In genomic region chr6:115134501-115135331, GRCm38 (mm10) we compare ENCODE assay signal across 8 mouse cellular contexts. TPM values are rescaled to one million over a fixed set of nuclear protein-coding genes. Genes with fewer than 3 reads are reported as not detected.
A peak's percentile ranks its signal among the peaks of the same experiment; 100 is the strongest.
DNase-seq lines count a peak whose midpoint lies in the region; ATAC-seq lines count a peak whose summit lies in the region.

Gene Syn2, plus strand, starts transcription at chr6:115134902.

- H3K4me3 ChIP-seq in forebrain, embryonic 10.5 days, result peak within 1 kb of the TSS; percentile 67
- peak within 1 kb of the TSS; percentile 63 for H3K4me3 ChIP-seq in heart, embryonic 12.5 days
- peak within 1 kb of the TSS; percentile 66 for H3K4me3 ChIP-seq in kidney, embryonic 15.5 days (replicated peaks)
- H3K4me3 ChIP-seq in limb, embryonic 15.5 days, result peak within 1 kb of the TSS; percentile 61
- peak within 1 kb of the TSS; percentile 69 for H3K4me3 ChIP-seq in midbrain, embryonic 16.5 days (ENCODE audit: low read depth, low read length)

- under 1% methylated on average over 75 of the region's 75 CpGs for WGBS in forebrain, embryonic 10.5 days
- under 1% methylated on average over 75 of the region's 75 CpGs for WGBS in heart, embryonic 12.5 days
- under 1% methylated on average over 67 of the region's 75 CpGs for WGBS in kidney, embryonic 15.5 days
- WGBS in limb, embryonic 15.5 days, result 1% methylated on average over 75 of the region's 75 CpGs
- WGBS in midbrain, embryonic 16.5 days, result 1% methylated on average over 75 of the region's 75 CpGs

- peak within 1 kb of the TSS; percentile 71 for H3K9ac ChIP-seq in heart, embryonic 12.5 days
- peak within 1 kb of the TSS; percentile 50 for H3K9ac ChIP-seq in kidney, embryonic 15.5 days
- peak within 1 kb of the TSS; percentile 31; the same call in 1 of the 2 replicates for H3K9ac ChIP-seq in limb, embryonic 15.5 days
- H3K9ac ChIP-seq in midbrain, embryonic 16.5 days (ENCODE audit: low read depth, low read length), result peak within 1 kb of the TSS; percentile 82

- H3K27me3 ChIP-seq in forebrain, embryonic 10.5 days (ENCODE audit: poor library complexity, severe bottlenecking), result peaks cover 56% of the 10 kb centered on the region
- H3K27me3 ChIP-seq in heart, embryonic 12.5 days (replicated peaks), result peaks cover 42% of the 10 kb centered on the region
- H3K27me3 ChIP-seq in kidney, embryonic 15.5 days, result peaks cover 63% of the 10 kb centered on the region
- H3K27me3 ChIP-seq in limb, embryonic 15.5 days, result peaks cover 32% of the 10 kb centered on the region
- no peaks in the 10 kb centered on the region for H3K27me3 ChIP-seq in midbrain, embryonic 16.5 days (ENCODE audit: control insufficient read depth, insufficient read depth, low read depth, low read length)

- H3K27ac ChIP-seq in forebrain, embryonic 10.5 days, result peak within 1 kb of the TSS; percentile 73; the same call in 1 of the 2 replicates
- no peak within 1 kb of the TSS for H3K27ac ChIP-seq in heart, embryonic 12.5 days (ENCODE audit: poor library complexity, severe bottlenecking)
- no peak within 1 kb of the TSS for H3K27ac ChIP-seq in kidney, embryonic 15.5 days
- no peak within 1 kb of the TSS for H3K27ac ChIP-seq in limb, embryonic 15.5 days
- peak within 1 kb of the TSS; percentile 73 for H3K27ac ChIP-seq in midbrain, embryonic 16.5 days (ENCODE audit: low read length)

- no peaks in the 10 kb centered on the region for H3K36me3 ChIP-seq in forebrain, embryonic 10.5 days (replicated peaks)
- no peaks in the 10 kb centered on the region for H3K36me3 ChIP-seq in heart, embryonic 12.5 days
- H3K36me3 ChIP-seq in kidney, embryonic 15.5 days, result no peaks in the 10 kb centered on the region
- H3K36me3 ChIP-seq in limb, embryonic 15.5 days, result no peaks in the 10 kb centered on the region
- no peaks in the 10 kb centered on the region for H3K36me3 ChIP-seq in midbrain, embryonic 16.5 days (ENCODE audit: control insufficient read depth, insufficient read depth, low read length)

- peak within 1 kb of the TSS; percentile 83 for H3K4me2 ChIP-seq in heart, embryonic 12.5 days
- H3K4me2 ChIP-seq in kidney, embryonic 15.5 days, result peak within 1 kb of the TSS; percentile 97
- H3K4me2 ChIP-seq in limb, embryonic 15.5 days, result peak within 1 kb of the TSS; percentile 97
- peak within 1 kb of the TSS; percentile 75 for H3K4me2 ChIP-seq in midbrain, embryonic 16.5 days (ENCODE audit: low read length)

- peaks cover 19% of the 10 kb centered on the region for H3K4me1 ChIP-seq in forebrain, embryonic 10.5 days
- peaks cover 9% of the 10 kb centered on the region for H3K4me1 ChIP-seq in heart, embryonic 12.5 days (replicated peaks)
- peaks cover 11% of the 10 kb centered on the region for H3K4me1 ChIP-seq in kidney, embryonic 15.5 days
- H3K4me1 ChIP-seq in limb, embryonic 15.5 days, result peaks cover 13% of the 10 kb centered on the region
- peaks cover 12% of the 10 kb centered on the region for H3K4me1 ChIP-seq in midbrain, embryonic 16.5 days (ENCODE audit: control insufficient read depth, insufficient read depth, low read length)

- ATAC-seq in heart, embryonic 12.5 days (ENCODE audit: insufficient number of reproducible peaks, low FRiP score), result peak; percentile 79
- ATAC-seq in kidney, embryonic 15.5 days (replicated peaks; ENCODE audit: low FRiP score), result peak; percentile 96
- peak; percentile 87 for ATAC-seq in limb, embryonic 15.5 days (ENCODE audit: insufficient number of reproducible peaks, low FRiP score, low TSS enrichment, low read depth)
- peak; percentile 96 for ATAC-seq in midbrain, embryonic 16.5 days

- peak; percentile 92 for DNase-seq in layer of hippocampus, adult 11-12 months (ENCODE audit: low spot score)
- no peak for DNase-seq in layer of hippocampus, adult 9-10 months (ENCODE audit: low spot score)
- DNase-seq in forebrain, embryonic 10.5 days (ENCODE audit: extremely low spot score, low spot score), result peak; percentile 86
- peak; percentile 55 to 70 for DNase-seq in spleen, postnatal 4 days (ENCODE audit: low spot score in 2 of 2)

- no peaks in the 10 kb centered on the region for H3K9me3 ChIP-seq in forebrain, embryonic 10.5 days
- no peaks in the 10 kb centered on the region for H3K9me3 ChIP-seq in heart, embryonic 12.5 days (replicated peaks)
- H3K9me3 ChIP-seq in kidney, embryonic 15.5 days (replicated peaks), result no peaks in the 10 kb centered on the region
- no peaks in the 10 kb centered on the region for H3K9me3 ChIP-seq in limb, embryonic 15.5 days
- H3K9me3 ChIP-seq in midbrain, embryonic 16.5 days (replicated peaks; ENCODE audit: control insufficient read depth, low read length, poor library complexity, severe bottlenecking), result no peaks in the 10 kb centered on the region

RNA-seq across cellular contexts. Expression of gene Syn2, which starts in this region (rescaled TPM):
- 0.27 and 0.63 TPM in 2 replicates for polyA plus RNA-seq in forebrain, embryonic 10.5 days (2016; fragmentation: Nextera tagmentation; extraction: Ambion mirVana)
- polyA plus RNA-seq in heart, embryonic 12.5 days (2016; fragmentation: Nextera tagmentation; extraction: Ambion mirVana), result 0.99 and 1.4 TPM in 2 replicates
- 1.8 and 3.5 TPM in 2 replicates for polyA plus RNA-seq in kidney, embryonic 15.5 days (2015; fragmentation: Nextera tagmentation; extraction: Ambion mirVana)
- 0.61 and 0.76 TPM in 2 replicates for polyA plus RNA-seq in limb, embryonic 15.5 days (2015; fragmentation: Nextera tagmentation; extraction: Ambion mirVana)
- 45.1 and 59.3 TPM in 2 replicates for polyA plus RNA-seq in midbrain, embryonic 16.5 days (2015; fragmentation: Nextera tagmentation; extraction: Ambion mirVana)

Comparison
In these comparisons a context has a peak if more than half of its experiments do, and no peak if none do; other contexts are left out.
1. RNA of gene Syn2 (polyA plus RNA-seq): 45.1 to 59.3 TPM in midbrain, embryonic 16.5 days; 1.8 to 3.5 TPM in kidney, embryonic 15.5 days, 0.99 to 1.4 TPM in heart, embryonic 12.5 days, 0.27 to 0.63 TPM in forebrain, embryonic 10.5 days and 0.61 to 0.76 TPM in limb, embryonic 15.5 days; every median in the first group is over 10 times any median in the second.
2. Peak in DNase-seq, H3K4me3 ChIP-seq and H3K27ac ChIP-seq in forebrain, embryonic 10.5 days; RNA of the gene not detected or under 1 TPM.
3. Peak in ATAC-seq, H3K4me3 ChIP-seq, H3K9ac ChIP-seq and H3K4me2 ChIP-seq in limb, embryonic 15.5 days; RNA of the gene not detected or under 1 TPM.
4. H3K9ac ChIP-seq: peak in every context shown above with its lines; median percentile 82 in midbrain, embryonic 16.5 days; 71 in heart, embryonic 12.5 days; 50 in kidney, embryonic 15.5 days; 31 in limb, embryonic 15.5 days.
5. Peak in every context shown above with its lines, with median percentiles within 50 percentile points of each other: H3K4me3 ChIP-seq, ATAC-seq and H3K4me2 ChIP-seq.